Mouse (Mus musculus): ENCODE results near the gene Cdkl4. TPM values are rescaled to one million over a fixed set of nuclear protein-coding genes. Genes with fewer than 3 reads are reported as not detected.

The Cdkl4 gene
- polyA plus RNA-seq, 1 experiment from 2014 or later = 0.36 TPM

GRCm38 (mm10) chr17:80517244-80517643 lies 60.4 kb downstream of the Cdkl4 start:
- DNase-seq (ENCODE audit: low spot score) = no peak

GRCm38 (mm10) chr17:80515956-80516355 lies 61.7 kb downstream of the Cdkl4 start:
- no peak for DNase-seq (ENCODE audit: low spot score)

GRCm38 (mm10) chr17:80515513-80515912 lies 62.1 kb downstream of the Cdkl4 start:
- DNase-seq (ENCODE audit: low spot score) = no peak

- no peak for DNase-seq (ENCODE audit: low spot score)
These were observed 63.8 kb downstream of the Cdkl4 start for GRCm38 (mm10) chr17:80513766-80514165.

- no peak for DNase-seq (ENCODE audit: low spot score)
These were observed 67.2 kb downstream of the Cdkl4 start for GRCm38 (mm10) chr17:80510459-80510855.

- DNase-seq (ENCODE audit: low spot score) = no peak
These were observed 67.8 kb downstream of the Cdkl4 start for GRCm38 (mm10) chr17:80509494-80510458.

- no peak for DNase-seq (ENCODE audit: low spot score)
These were observed 71.8 kb downstream of the Cdkl4 start for GRCm38 (mm10) chr17:80505766-80506165.

GRCm38 (mm10) chr17:80505342-80505741 lies 72.3 kb downstream of the Cdkl4 start:
- DNase-seq (ENCODE audit: low spot score) = no peak

- DNase-seq (ENCODE audit: low spot score) = peak; percentile 29
These were observed 75.8 kb downstream of the Cdkl4 start for GRCm38 (mm10) chr17:80501805-80502172.

- no peak for DNase-seq (ENCODE audit: low spot score)
These were observed 76.4 kb downstream of the Cdkl4 start for GRCm38 (mm10) chr17:80501037-80501804.

- DNase-seq (ENCODE audit: low spot score) = no peak
These were observed 77.6 kb downstream of the Cdkl4 start for GRCm38 (mm10) chr17:80500025-80500424.

GRCm38 (mm10) chr17:80498600-80499268 lies 78.9 kb downstream of the Cdkl4 start:
- DNase-seq (ENCODE audit: low spot score) = no peak

- DNase-seq (ENCODE audit: low spot score) = no peak
These were observed 80.4 kb downstream of the Cdkl4 start for GRCm38 (mm10) chr17:80497183-80497601.

- no peak for DNase-seq (ENCODE audit: low spot score)
These were observed 80.9 kb downstream of the Cdkl4 start for GRCm38 (mm10) chr17:80496607-80497170.

GRCm38 (mm10) chr17:80496185-80496584 lies 81.4 kb downstream of the Cdkl4 start:
- DNase-seq (ENCODE audit: low spot score) = no peak

- DNase-seq (ENCODE audit: low spot score) = no peak
These were observed 83.7 kb downstream of the Cdkl4 start for GRCm38 (mm10) chr17:80493891-80494290.

GRCm38 (mm10) chr17:80492811-80493210 lies 84.8 kb downstream of the Cdkl4 start:
- DNase-seq (ENCODE audit: low spot score) = no peak

GRCm38 (mm10) chr17:80492274-80492673 lies 85.3 kb downstream of the Cdkl4 start:
- no peak for DNase-seq (ENCODE audit: low spot score)

GRCm38 (mm10) chr17:80490166-80490565 lies 87.4 kb downstream of the Cdkl4 start:
- DNase-seq (ENCODE audit: low spot score) = no peak

- no peak for DNase-seq (ENCODE audit: low spot score)
These were observed 88.7 kb downstream of the Cdkl4 start for GRCm38 (mm10) chr17:80488918-80489317.

- no peak for DNase-seq (ENCODE audit: low spot score)
These were observed 92.5 kb downstream of the Cdkl4 start for GRCm38 (mm10) chr17:80485160-80485559.

Measured in thymus, postnatal 0 days (tissue).